Mouse (Mus musculus): ENCODE measurements around the gene Mlh1.

- no peak for TF ChIP-seq GATA1 (IDR thresholded peaks at IDR 0.05; ENCODE audit: low read length)
- no peak for TF ChIP-seq TAL1 (IDR thresholded peaks at IDR 0.05; ENCODE audit: low read length)
These were observed 50.0 kb downstream of the Mlh1 start for GRCm38 (mm10) chr9:111221580-111221979.
